Mouse (Mus musculus) T-helper 17 cell (primary cell): ENCODE results near the gene Def6.

Experiments used
- in situ Hi-C, 2 experiments: fragments of 300-600 bp; cut with MboI, MseI; formaldehyde crosslinking; loops; 1 replicate in 1 of 2; 2 replicates in 1 of 2; pipeline ENCODE4 v1.15.1; 2025; ENCODE audit warnings: high pct_unique_total_duplicates in 2 of 2

Gene Def6

GRCm38 (mm10) chr17:28271537-28272266 is 64.1 kb downstream of the Def6 start:
- in situ Hi-C loops = no loop called here

GRCm38 (mm10) chr17:28272281-28272680 is 64.7 kb downstream of the Def6 start:
- in situ Hi-C loops = no loop called here

GRCm38 (mm10) chr17:28272837-28273236 is 65.3 kb downstream of the Def6 start:
- in situ Hi-C loops = no loop called here

GRCm38 (mm10) chr17:28274739-28275138 is 67.2 kb downstream of the Def6 start:
- in situ Hi-C loops = no loop called here

- in situ Hi-C loops = no loop called here
These were observed 69.6 kb downstream of the Def6 start for GRCm38 (mm10) chr17:28277226-28277625.

- in situ Hi-C loops = no loop called here
These were observed 70.1 kb downstream of the Def6 start for GRCm38 (mm10) chr17:28277721-28278120.

- in situ Hi-C loops = no loop called here
These were observed 70.6 kb downstream of the Def6 start for GRCm38 (mm10) chr17:28278156-28278555.
